Mouse (Mus musculus): ENCODE data around the gene Ddx10. TPM values are rescaled to one million over a fixed set of nuclear protein-coding genes. Genes with fewer than 3 reads are reported as not detected.

Ddx10 gene
- polyA plus RNA-seq, 1 experiment from 2014 or later = 31.8 TPM

DNA sequence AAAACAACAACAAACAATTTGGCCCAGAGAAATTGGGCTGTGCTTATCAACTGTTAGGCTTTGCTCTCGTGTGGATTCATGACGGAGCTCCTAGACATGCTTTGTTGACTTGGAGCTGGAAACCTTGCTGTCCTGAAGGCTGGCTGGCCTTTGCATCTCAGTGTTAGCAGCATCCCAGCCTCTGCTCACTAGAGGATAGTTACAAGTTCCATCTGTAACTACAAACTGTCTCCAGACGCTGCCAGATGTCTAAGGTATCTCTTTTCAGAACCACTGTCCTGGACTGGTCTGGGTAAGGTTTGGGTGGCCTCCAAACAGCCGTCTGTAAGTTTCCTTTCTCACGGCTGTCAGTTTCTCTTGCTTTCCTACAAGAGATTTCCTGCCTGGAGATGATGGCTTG, 20.2 kb upstream of the Ddx10 start:
- no peak for ATAC-seq (ENCODE audit: insufficient number of reproducible peaks, insufficient read depth, low FRiP score, low TSS enrichment, low read depth)
- H3K27me3 ChIP-seq = no peaks in the 10 kb centered on the region
- no peaks in the 10 kb centered on the region for H3K9me3 ChIP-seq
- no peak overlapping the region for H3K9ac ChIP-seq (replicated peaks)
- 74% methylated on average over 5 of the region's 5 CpGs for WGBS
- H3K4me3 ChIP-seq (replicated peaks) = no peak overlapping the region
- H3K36me3 ChIP-seq = no peaks in the 10 kb centered on the region
- no peak overlapping the region for H3K4me2 ChIP-seq
- peaks cover 9% of the 10 kb centered on the region for H3K4me1 ChIP-seq (replicated peaks)
- no peak overlapping the region for H3K27ac ChIP-seq

DNA sequence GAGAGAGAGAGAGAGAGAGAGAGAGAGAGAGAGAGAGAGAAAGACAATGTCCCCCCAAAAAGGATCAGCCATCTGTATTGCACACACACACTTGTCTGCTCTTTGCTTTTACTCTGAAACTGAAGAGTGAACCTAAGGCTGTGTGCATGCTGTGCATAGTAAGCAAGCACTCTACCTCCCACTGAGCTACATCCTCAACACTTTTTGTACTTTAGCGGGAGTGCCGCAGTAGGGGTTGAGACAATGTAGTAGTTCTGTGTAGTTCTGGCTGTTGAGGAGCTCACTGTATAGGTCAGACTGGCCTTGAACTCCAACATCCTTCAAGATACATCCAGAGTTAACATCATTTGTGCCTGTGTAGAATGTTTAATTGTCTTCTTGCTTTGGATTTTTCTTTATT, 17.7 kb upstream of the Ddx10 start:
- Histone ChIP-seq H3K4me3 (replicated peaks) (no peak overlapping the region), H3K9me3 (no peaks in the 10 kb centered on the region), H3K36me3 (no peaks in the 10 kb centered on the region), H3K27ac (no peak overlapping the region), H3K27me3 (no peaks in the 10 kb centered on the region), H3K9ac (replicated peaks) (no peak overlapping the region), H3K4me2 (no peak overlapping the region), H3K4me1 (replicated peaks) (no peaks in the 10 kb centered on the region)
- 65% methylated on average over 2 of the region's 2 CpGs for WGBS
- no peak for ATAC-seq (ENCODE audit: insufficient number of reproducible peaks, insufficient read depth, low FRiP score, low TSS enrichment, low read depth)

DNA sequence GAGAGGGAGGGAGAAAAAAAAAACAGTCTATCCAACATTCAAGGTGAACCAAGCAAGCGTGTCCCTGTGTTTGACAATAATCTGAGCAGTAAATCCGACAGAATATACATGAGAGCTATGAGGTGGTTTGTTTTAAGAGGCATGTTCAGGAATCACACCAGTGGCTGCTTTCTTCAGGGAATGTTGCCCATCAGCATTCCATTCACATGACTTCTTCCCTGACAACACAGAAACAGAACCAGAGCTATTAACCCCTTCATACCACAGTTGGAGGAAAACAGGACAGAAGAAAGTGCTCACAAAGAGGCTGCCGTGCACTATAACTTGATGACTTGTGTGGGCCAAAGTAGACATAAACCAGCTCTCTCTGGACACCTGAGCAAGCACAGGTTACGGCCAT, 16.5 kb upstream of the Ddx10 start:
- Histone ChIP-seq H3K4me1 (replicated peaks) (no peaks in the 10 kb centered on the region), H3K36me3 (no peaks in the 10 kb centered on the region), H3K27ac (no peak overlapping the region), H3K4me2 (no peak overlapping the region), H3K27me3 (no peaks in the 10 kb centered on the region), H3K9ac (replicated peaks) (no peak overlapping the region), H3K4me3 (replicated peaks) (no peak overlapping the region), H3K9me3 (no peaks in the 10 kb centered on the region)
- ATAC-seq (ENCODE audit: insufficient number of reproducible peaks, insufficient read depth, low FRiP score, low TSS enrichment, low read depth) = no peak
- WGBS = 71% methylated on average over 4 of the region's 4 CpGs

DNA sequence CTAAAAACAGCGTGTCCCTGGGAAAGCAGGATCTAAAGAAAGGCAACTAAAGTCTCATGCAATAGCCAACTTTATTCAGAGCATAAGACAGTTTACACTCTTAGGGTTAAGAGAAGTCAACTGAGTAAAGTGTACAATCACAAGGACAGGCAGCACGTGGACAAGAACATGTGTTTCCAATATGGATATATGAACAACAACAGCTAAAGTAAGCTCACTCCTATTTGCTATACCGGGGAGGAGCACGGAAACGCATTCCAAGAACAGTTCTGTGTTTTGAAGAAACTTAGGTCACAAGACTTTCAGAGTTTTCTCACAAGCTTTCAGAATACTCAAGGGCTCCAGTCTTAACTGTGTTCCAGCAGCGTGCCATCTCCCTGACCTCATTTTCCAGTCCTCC, 10.3 kb upstream of the Ddx10 start:
- Histone ChIP-seq H3K27ac (no peak overlapping the region), H3K27me3 (no peaks in the 10 kb centered on the region), H3K4me1 (replicated peaks) (peaks cover 10% of the 10 kb centered on the region), H3K9me3 (no peaks in the 10 kb centered on the region), H3K4me3 (replicated peaks) (no peak overlapping the region), H3K9ac (replicated peaks) (no peak overlapping the region), H3K36me3 (no peaks in the 10 kb centered on the region), H3K4me2 (no peak overlapping the region)
- ATAC-seq (ENCODE audit: insufficient number of reproducible peaks, insufficient read depth, low FRiP score, low TSS enrichment, low read depth) = no peak
- 28% methylated on average over 6 of the region's 6 CpGs for WGBS

DNA sequence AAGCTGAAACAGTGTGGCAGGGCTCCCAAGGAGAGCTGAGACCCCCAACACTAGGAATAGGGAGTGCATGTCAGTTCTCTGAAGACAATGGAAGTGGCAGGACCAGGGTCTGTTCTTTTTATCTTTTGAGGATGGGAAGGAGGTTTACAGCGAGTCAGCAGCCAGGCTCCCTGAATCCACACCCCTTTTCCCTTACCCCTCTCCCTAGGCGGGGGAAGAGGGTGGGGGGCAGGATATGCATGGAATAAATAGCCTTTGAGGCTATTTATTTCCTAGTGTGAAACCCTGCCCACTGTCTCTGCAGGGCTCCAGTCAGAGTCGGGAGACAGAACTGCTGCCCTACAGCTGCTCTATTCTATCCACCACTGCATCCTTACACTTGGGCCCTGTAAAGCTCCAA, 9.9 kb upstream of the Ddx10 start:
- 10% methylated on average over 3 of the region's 3 CpGs for whole genome bisulfite sequencing
- Histone ChIP-seq H3K27ac (no peak overlapping the region), H3K9ac (replicated peaks) (no peak overlapping the region), H3K27me3 (no peaks in the 10 kb centered on the region), H3K4me2 (no peak overlapping the region), H3K4me3 (replicated peaks) (no peak overlapping the region), H3K36me3 (no peaks in the 10 kb centered on the region), H3K4me1 (replicated peaks) (peaks cover 10% of the 10 kb centered on the region), H3K9me3 (no peaks in the 10 kb centered on the region)
- peak; percentile 10; the same call in 1 of the 2 replicates for ATAC-seq (ENCODE audit: insufficient number of reproducible peaks, insufficient read depth, low FRiP score, low TSS enrichment, low read depth)

DNA sequence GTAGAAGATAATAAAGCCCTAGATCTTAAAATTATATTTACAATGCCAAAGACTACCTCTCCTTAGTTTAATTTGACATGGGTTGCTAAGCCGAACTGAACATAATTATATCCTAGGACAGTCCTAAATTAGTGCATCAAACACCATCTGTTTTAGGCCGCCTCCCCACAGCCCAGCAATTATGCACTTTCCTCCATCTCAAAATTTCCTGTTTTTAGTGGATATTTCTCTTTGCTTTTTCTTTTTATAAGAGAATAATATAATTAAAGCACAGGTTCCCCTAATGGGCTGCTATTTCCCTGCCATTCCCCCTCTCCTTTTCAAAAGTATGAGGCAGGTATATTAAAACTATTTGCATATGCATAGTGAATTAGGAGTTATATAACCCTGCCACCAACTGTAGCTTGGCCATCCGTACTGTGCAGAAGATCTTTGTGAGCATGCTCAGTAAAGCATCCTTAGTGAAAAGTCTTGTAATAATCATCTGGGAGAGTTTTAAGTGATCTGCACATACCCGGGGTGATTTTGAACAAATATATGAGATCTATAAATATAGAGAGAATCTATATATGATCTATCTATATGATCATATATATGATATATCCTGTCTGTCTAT, 8.9 kb upstream of the Ddx10 start:
- Histone ChIP-seq H3K9ac (replicated peaks) (no peak overlapping the region), H3K9me3 (no peaks in the 10 kb centered on the region), H3K4me1 (replicated peaks) (peaks cover 10% of the 10 kb centered on the region), H3K4me3 (replicated peaks) (no peak overlapping the region), H3K36me3 (no peaks in the 10 kb centered on the region), H3K4me2 (no peak overlapping the region), H3K27me3 (no peaks in the 10 kb centered on the region), H3K27ac (no peak overlapping the region)
- ATAC-seq (ENCODE audit: insufficient number of reproducible peaks, insufficient read depth, low FRiP score, low TSS enrichment, low read depth) = no peak
- 69% methylated on average over 4 of the region's 4 CpGs for WGBS

DNA sequence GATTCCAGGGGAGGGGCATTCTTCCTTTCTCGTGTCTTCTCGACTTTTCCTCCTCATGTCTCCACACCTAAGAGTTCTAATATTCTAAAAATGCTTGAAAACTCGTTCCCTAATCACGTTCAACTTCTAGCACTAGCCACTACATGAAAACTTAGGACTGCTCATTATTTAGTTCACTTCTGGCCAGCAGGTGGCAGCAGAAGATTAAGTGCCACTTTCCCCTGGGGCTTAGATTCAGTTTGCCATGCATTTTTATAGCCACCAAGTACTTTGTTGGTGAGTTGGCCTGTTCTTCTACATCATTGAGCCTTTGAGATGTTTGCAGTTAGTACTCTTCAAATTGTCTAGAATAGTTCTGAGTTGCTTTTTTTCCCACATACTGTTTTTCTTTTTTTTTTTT, 6.5 kb upstream of the Ddx10 start:
- Histone ChIP-seq H3K27me3 (no peaks in the 10 kb centered on the region), H3K9me3 (no peaks in the 10 kb centered on the region), H3K27ac (no peak overlapping the region), H3K9ac (replicated peaks) (no peak overlapping the region), H3K4me1 (replicated peaks) (peaks cover 10% of the 10 kb centered on the region), H3K36me3 (no peaks in the 10 kb centered on the region), H3K4me2 (no peak overlapping the region), H3K4me3 (replicated peaks) (no peak overlapping the region)
- ATAC-seq (ENCODE audit: insufficient number of reproducible peaks, insufficient read depth, low FRiP score, low TSS enrichment, low read depth) = no peak
- 10% methylated on average over 4 of the region's 4 CpGs for WGBS

DNA sequence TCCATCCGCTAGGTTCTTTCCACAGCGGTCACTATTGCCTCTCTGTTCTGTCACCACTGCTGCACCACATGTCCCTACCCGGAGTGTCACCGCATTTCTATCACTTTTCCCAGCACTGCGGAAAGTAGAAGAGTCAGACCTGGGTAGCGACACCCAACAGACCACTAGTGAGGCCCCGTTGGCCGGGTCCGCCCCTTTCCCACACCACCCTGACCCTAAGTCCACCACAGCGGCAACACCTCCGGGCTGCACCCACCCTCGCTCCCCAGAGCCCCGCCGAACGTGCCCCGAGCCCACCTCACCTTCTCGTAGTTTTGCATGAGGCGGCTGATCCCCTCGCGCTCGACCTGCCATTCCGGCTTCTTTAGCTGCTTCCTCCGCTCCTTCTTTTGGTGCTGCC, 337 bp downstream of the Ddx10 start:
- H3K27me3 ChIP-seq = no peaks in the 10 kb centered on the region
- WGBS = 1% methylated on average over 23 of the region's 23 CpGs
- no peaks in the 10 kb centered on the region for H3K36me3 ChIP-seq
- H3K4me3 ChIP-seq (replicated peaks) = peak overlapping the region; percentile 87
- H3K9ac ChIP-seq (replicated peaks) = peak overlapping the region; percentile 74
- 0 out of 2 replicates have a peak overlapping the region, but pooled peaks have one; percentile 8 for H3K27ac ChIP-seq
- H3K4me2 ChIP-seq = peak overlapping the region; percentile 96
- peaks cover 9% of the 10 kb centered on the region for H3K4me1 ChIP-seq (replicated peaks)
- ATAC-seq (ENCODE audit: insufficient number of reproducible peaks, insufficient read depth, low FRiP score, low TSS enrichment, low read depth) = peak; percentile 63; the same call in 1 of the 2 replicates
- no peaks in the 10 kb centered on the region for H3K9me3 ChIP-seq

DNA sequence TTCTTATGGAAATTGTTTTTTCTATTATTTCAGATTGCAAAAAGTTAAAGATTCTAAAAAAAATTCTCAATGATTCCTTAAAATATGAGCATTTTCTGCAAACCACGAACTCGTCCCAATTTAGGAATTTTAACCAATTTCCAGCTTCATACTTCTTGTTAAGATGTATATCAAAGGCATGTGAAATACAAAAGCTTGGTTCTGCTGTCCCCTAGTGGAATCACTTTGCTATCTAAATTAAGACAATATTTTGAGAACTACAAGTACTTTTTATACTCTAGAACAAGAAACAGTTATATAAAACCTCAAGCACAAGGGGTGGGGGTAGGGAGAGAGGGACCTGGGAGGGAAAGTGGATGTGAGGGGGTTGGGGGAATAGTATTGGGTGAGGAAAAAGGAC, 29.7 kb downstream of the Ddx10 start:
- Histone ChIP-seq H3K36me3 (peaks cover 15% of the 10 kb centered on the region), H3K27ac (no peak overlapping the region), H3K4me2 (no peak overlapping the region), H3K9me3 (no peaks in the 10 kb centered on the region), H3K4me1 (replicated peaks) (no peaks in the 10 kb centered on the region), H3K27me3 (no peaks in the 10 kb centered on the region), H3K9ac (replicated peaks) (no peak overlapping the region), H3K4me3 (replicated peaks) (no peak overlapping the region)
- 88% methylated on average over 2 of the region's 2 CpGs for WGBS
- ATAC-seq (ENCODE audit: insufficient number of reproducible peaks, insufficient read depth, low FRiP score, low TSS enrichment, low read depth) = no peak

DNA sequence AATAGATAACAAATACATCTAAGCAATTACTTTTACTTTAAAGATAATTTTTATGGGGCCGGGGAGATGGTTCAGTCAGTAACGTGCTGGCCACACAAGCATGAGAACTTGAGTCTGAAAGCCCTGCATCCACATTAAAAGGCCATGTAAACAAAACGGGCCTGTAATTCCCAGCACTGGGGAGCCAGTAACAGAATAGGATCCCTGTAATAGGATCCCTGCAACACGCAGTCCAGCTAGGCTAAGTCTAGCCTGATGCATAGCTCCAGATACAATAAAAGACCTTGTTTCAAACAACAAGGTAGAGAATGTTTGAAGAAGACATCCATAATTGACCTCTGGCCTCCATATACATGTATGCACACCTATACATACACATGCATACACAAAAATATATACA, 39.6 kb downstream of the Ddx10 start:
- H3K27me3 ChIP-seq = no peaks in the 10 kb centered on the region
- H3K27ac ChIP-seq = no peak overlapping the region
- no peak overlapping the region for H3K4me3 ChIP-seq (replicated peaks)
- H3K4me2 ChIP-seq = no peak overlapping the region
- ATAC-seq (ENCODE audit: insufficient number of reproducible peaks, insufficient read depth, low FRiP score, low TSS enrichment, low read depth) = no peak
- 0 out of 2 replicates have a peak, but pooled peaks cover 2% of the 10 kb centered on the region for H3K4me1 ChIP-seq (replicated peaks)
- no peaks in the 10 kb centered on the region for H3K9me3 ChIP-seq
- no peak overlapping the region for H3K9ac ChIP-seq (replicated peaks)
- peaks cover 14% of the 10 kb centered on the region for H3K36me3 ChIP-seq
- WGBS = 54% methylated on average over 4 of the region's 4 CpGs

DNA sequence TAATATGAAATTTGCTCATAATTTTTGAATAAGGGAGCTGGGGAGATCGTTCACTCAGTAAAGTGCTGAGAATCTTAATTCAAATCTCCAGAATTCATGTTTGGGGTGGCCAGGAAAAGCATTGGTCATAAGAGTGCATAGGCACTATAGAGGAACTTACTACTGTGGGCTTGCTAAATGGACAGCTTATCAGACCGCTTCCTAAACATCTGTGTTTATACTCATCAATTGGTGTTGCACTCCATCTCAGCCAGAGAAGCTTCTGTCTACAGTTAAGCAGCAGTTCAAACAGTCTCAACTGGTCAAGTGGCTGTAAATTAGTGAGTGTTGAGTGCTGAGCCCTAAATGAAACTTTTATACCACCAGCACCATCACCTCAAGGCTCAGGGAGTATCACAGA, 73.3 kb downstream of the Ddx10 start:
- Histone ChIP-seq H3K9ac (replicated peaks) (no peak overlapping the region), H3K4me2 (no peak overlapping the region), H3K4me1 (replicated peaks) (no peaks in the 10 kb centered on the region; the same call in 1 of the 2 replicates), H3K27me3 (no peaks in the 10 kb centered on the region), H3K36me3 (no peaks in the 10 kb centered on the region), H3K9me3 (no peaks in the 10 kb centered on the region), H3K4me3 (replicated peaks) (no peak overlapping the region), H3K27ac (no peak overlapping the region)
- no peak for ATAC-seq (ENCODE audit: insufficient number of reproducible peaks, insufficient read depth, low FRiP score, low TSS enrichment, low read depth)
- WGBS = 78% methylated on average over 2 of the region's 2 CpGs

DNA sequence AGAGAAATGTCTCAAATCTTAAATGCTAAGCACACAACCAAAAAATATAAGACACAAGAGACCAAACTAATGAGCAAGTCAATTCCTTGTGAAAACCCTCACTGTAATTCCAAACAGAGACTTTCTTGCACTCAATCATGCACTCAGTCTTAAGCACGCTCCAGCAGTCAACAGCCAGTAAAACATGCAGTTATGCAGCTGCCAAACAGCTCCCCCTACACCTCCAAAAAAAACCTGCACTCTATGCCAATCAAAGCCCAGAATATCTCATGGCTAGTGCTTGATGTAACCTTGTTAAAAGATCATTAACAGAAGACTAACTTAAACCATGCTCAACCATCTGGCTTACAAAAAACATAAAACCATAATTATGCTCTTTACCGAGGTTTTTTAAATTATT, 74.6 kb downstream of the Ddx10 start:
- Histone ChIP-seq H3K4me3 (replicated peaks) (no peak overlapping the region), H3K36me3 (no peaks in the 10 kb centered on the region), H3K27ac (no peak overlapping the region), H3K4me2 (no peak overlapping the region), H3K27me3 (no peaks in the 10 kb centered on the region), H3K4me1 (replicated peaks) (no peaks in the 10 kb centered on the region), H3K9me3 (no peaks in the 10 kb centered on the region), H3K9ac (replicated peaks) (no peak overlapping the region)
- 0 out of 2 replicates have a peak, but pooled peaks have one; percentile 37 for ATAC-seq (ENCODE audit: insufficient number of reproducible peaks, insufficient read depth, low FRiP score, low TSS enrichment, low read depth)
- 41% methylated on average over 2 of the region's 2 CpGs for WGBS
